Mouse (Mus musculus) heart, adult 9 months (tissue): ENCODE measurements around the gene Bco1.
A peak's percentile ranks its signal among the peaks of the same experiment; 100 is the strongest.

Source experiments
- DNase-seq, 2 experiments: peaks; one replicate each; pipeline ENCODE4 v3.0.0; 2022; ENCODE audit warnings: low spot score in 2 of 2

The Bco1 gene

DNA sequence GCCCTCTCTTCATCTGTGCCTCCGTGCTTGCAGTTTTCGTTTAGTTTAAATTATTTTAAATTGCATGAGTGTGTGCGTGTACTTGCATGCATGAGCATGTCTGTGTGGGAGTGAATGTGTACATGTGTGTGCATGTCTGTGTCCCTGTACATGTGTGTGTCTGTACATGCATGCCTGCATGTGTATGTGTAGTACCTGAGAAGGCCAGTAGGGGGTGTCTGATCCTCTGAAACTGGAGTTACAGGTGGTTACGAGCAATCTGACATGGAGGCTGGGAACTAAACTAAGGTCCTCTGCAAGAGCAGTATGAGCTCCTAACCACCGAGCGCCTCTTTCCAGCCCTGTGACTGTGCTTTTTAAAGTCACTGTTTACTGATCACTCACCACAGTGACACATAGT lies 52.9 kb downstream of the Bco1 start:
- DNase-seq = no peak

DNA sequence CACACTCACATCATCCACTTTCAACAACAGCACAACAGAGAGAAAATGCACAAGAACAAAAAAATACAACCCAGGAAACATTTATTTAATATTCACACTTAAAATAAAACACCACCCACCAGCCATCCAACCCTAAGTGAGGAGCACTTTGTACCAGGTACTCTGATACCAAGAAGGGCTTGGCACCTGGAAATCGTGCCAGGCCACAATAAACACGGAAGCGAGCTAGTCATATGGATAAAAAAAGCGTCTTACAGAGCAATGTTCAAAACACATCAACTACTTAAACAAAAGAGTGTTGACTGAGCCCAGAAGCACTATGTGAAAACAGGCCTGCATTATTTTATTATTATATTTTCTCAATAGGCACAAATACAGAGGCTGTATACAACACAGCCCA lies 60.5 kb downstream of the Bco1 start:
- no peak for DNase-seq

DNA sequence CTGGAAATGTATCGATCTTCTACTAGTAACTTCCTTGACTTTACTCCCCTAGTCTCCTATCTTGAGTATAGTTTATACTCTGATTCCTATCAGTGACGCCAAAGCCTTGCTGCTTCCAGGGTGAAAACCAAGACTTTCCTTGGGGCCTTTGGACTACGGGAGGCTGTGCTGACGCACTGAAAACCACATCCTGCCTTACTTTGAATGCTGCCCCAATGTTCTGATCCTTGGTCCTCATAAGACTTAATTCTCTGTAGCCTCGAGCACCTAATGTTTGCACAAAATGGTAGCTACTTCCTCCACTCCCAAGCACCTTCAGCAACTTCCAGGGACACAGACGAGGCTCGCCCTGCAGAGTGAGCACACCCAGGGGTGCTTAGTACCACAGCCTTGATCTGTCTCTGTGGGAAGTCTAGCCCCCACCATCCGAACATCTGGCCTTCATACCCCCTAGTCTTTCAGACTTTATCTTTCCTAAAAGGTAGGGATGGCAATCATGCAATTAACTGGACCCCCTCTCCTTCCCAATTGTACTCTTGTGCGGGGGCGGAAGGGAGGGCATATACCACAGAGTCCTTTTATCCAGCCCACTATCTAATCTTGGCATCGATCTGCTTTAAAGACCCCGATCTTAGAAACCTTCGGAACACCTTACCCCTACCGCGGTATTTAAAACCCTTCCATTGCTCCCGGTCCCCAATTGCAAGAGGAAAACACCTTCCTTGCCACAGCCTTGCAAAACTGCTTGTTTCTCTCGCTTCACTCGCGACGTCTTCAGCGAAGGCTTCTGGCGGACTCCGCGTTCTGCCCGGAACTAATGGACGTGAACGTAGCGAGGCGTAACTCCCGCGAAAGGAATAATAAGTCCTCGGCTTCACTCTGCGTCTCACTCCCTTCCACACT lies 61.5 kb downstream of the Bco1 start:
- DNase-seq = no peak

DNA sequence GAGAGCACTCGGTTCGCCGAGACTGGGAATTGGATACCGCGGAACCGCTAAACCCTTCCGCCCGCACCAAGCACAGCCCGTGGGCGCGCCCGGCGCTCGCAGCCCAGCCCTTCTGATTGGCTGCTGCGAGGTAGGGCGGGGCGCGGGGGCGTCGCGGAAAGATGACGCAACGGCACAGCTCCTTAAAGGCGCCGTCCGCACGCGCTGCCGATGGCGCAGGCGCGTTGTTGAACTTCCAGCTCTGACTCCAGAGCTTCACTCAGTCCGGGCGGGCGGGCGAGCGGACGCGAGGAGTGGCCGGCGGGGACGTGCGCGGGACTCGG lies 62.1 kb downstream of the Bco1 start:
- DNase-seq = peak; percentile 93 to 96

DNA sequence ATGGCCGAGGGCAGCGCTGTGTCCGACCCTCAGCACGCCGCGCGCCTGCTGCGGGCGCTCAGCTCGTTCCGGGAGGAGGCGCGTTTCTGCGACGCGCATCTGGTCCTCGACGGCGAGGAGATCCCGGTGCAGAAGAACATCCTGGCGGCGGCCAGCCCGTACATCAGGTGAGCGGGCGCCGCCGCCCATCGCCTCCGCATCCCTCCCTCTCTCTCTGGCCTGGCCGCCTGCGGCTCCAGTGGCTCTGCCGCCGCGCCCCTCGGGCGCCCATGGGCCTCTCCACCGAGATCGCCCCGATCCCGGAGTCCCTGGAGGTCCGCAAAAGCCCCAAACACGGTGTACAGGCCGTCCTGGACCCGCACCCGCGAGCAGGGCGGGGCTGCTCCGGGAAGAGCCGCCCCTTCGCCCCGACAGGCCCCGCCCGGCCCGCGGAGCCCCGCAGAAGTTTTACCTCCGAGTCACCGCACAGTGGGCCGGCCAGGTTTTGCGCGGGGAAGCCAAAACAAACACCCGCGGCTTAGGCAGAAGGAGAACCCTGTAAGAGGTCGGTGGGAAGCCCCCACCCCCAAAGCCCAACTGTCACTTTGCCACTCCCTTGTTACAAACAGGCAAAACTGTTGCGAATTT lies 62.6 kb downstream of the Bco1 start, which contains the start of gene Gan:
Gene Gan, plus strand, starts transcription at position 1 of the 627 bp plus-strand sequence.
- DNase-seq = peak; percentile 21 to 28

DNA sequence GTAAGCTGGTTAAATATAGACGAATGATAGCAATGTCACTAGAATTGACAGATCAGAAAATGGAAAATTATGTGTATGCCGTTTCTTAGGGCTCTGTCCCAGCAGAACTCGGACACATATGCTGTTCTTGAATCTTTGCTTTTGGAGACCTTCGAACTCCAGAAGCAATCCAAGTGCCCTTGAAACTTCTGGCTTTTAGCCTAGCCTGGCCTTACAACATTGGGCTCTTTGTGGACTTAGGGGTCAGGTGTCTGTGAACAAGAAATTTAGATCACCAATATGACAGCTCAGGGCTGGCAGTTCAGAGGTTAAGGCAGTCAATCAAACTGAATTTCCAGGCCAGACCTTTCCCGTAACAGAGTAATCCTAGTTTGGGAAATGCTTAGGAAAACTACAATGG lies 63.4 kb downstream of the Bco1 start:
- DNase-seq = no peak

DNA sequence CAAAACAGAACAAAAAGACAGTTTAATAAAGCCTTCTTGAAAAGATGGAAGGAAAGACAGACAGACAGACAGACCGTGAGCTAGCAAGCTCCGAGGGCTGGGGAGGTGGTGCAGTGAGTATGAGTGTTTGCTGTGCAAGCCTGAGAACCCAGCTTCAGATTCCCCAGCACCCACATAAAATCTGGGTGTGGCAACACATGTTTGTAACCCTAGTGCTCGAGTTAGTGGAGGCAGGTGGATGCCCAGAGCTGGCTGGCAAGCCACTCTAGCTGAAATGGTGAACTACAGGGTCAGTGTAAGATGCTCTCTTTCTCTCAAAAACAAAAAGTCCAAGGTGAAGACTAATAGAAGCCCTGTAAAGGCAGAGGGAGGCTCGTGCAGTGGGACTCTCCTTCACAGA lies 69.3 kb downstream of the Bco1 start:
- DNase-seq = no peak

DNA sequence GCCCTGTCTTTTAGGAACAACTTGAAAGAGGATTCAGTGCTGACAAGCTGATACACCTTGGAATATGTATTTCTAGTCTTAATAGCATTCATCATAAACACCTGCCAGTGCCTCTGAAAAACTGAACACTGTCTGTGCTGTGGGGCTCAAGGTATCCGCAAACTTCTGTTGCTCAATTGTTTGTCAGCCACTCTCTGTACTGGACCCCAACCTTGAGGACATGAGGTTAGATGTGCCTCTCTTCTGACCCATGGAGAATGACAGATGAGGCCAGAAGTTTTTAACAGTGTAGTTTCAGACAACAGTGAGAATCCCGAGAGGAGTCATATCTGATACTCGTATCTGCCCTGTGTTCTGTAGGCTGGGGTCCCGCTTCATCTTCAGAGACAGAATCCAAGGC lies 69.9 kb downstream of the Bco1 start:
- DNase-seq = no peak

DNA sequence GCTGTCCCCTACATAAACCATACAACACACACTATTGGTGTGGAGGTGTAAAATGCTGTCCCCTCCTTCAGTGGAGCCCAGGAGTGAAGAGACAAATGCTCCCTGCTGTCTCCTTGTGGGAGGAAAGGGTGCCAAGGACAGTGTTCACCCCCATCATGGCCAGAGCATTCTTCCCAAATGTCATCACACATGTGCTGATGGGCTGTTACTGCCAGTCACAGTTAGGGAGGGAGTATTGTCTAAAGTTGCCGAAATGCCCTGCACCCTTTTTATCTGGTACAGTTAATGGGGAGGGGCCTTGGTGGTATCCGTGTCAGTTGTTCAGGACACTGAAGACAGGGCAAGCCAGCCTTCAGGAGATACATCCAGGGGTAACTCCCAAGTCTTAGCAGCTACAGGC lies 70.9 kb downstream of the Bco1 start:
- no peak for DNase-seq

DNA sequence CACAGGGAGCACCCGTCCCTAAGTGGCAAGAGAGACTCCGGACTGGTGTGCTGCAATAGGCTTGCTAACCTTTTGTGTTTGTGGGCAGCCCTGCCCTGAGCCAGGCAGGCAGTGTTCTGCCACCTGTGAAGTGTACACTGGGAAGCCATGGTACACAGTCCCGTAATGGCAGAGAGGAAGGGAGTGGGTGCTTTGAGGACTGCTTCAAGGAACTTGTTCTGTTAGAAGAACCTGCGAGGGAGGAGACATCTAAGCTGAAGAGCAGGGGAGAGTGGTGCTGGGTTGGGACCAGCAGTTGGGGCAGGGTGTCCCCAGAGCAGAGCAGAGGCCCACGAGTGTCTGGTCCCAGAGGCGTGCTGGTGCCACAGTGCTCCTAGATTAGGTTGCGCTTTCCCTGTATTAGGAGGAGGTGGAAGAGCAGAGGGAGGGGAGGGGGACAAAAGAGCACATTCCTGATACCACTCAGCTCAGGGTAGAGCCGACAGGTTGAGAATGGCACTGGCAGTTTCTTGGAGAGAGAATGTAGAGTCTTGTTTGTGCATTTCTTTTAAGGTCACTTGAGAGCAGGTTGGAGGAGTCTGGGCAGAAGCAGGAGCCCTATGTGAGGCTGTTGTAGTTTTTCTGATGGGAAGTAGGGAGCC lies 71.7 kb downstream of the Bco1 start:
- no peak for DNase-seq

DNA sequence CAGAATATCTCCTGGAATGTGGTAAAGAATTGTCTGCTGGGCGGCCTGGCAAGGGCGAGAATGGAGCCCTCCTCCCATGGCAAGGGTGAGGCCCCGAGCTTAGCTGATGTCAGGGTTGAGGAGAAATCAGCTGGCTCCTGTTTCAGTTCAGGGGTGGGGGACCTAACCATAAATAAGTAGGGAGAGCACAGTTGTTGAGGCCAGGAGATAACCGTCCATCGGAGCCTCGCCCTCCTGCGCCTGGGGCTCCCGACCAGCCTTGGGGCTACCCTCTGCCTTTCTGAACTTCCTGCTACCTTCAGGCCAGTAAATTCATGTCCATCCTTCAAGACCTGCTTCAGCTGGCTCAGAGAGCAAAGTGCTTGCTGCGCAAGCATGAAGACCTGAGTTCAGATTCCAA lies 72.7 kb downstream of the Bco1 start:
- DNase-seq = no peak

DNA sequence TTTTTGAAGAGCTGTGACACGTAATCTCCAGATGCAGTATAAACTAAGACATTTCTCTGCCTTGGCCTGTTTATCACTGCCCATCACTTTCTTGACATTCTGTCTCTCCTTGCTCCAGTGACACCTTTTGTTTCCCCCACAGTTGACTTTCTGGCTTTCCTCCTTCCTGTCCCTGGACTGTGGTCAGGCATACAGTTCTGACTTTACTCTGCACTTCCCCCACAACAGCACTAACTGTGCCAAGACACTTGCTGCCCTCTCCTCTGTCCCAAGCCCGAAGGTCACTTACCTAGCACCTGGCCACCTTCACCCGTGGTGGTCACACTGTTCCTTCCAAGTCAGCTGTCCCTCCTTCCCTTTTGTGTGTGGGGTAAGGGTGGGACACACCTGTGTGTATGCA lies 76.2 kb downstream of the Bco1 start:
- DNase-seq = no peak

DNA sequence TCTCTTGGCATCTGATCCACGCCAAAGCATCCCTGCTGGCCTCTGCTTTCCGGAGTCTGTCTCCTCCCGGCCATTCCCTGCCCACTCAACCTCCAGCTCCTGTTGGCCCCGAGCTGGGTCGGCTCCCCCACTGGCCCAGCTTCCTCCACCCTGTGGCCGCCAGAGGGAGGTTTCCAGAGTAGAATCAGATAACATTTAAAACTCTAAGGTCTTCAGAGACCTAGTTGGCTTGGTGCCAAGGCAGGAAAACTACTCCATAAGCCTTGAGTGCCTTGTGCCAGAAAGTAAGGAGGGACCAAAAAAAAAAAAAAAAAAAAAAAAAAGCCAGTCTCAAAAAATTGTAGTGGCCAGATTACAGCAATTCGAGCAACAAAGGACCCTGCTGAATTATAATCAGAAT lies 77.2 kb downstream of the Bco1 start:
- DNase-seq = peak; percentile 49 to 54

DNA sequence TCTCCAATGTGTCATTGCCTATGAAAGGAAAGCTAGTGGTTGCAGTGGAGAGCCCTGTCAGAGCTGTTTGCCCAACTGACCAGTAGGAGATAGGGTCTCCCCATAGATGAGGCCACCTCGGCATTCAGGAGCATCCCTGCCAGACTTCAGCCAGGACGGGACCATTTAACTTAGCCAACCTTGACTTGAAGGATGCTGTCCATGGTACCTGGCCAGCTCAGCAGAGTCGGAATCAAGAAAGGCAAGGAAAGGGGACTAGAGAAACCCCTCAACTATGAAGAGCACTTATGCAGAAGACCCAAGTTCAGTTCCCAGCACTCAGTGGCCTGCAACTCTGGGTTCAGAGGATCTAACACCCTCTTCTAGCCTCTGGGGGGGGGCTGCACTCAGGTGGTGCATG lies 78.0 kb downstream of the Bco1 start:
- no peak for DNase-seq

DNA sequence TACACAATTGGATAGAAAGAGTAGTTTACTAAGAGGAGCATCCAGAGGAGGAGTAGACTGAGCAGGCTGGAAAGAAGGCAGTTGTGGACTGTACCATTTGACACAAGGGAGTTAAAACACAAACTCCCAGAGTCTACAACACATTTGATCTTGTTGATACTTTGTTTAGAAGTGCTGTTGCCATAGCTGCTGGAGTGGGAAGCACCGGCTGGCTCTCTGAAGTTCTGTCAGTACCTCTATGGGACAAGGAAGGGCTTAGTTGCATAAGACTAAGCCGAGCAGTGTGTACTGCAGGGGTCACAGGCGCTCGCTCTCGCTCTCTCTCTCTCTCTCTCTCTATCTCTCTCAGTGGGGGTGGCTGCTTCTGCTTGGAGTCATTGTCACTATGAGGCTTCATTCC lies 78.9 kb downstream of the Bco1 start:
- no peak for DNase-seq

DNA sequence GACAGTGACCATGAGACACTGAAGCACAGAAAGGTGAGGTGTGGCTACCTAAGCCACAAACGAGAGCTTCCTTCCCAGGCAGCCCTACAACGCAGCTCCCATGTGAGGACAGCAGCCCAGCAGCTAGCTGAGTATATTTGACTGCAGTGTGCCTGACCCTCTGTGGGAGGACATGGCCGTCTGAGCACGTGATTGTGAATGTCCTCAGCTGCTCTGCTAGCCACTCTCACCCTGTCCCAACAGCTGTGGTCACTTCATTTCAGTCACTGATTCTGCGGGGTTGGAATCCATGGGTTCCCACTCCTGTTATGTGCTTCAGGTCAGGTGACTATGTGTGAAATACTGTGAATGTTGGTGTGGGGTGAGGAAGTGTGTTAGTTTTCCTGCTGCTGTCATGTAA lies 80.7 kb downstream of the Bco1 start:
- DNase-seq = no peak

DNA sequence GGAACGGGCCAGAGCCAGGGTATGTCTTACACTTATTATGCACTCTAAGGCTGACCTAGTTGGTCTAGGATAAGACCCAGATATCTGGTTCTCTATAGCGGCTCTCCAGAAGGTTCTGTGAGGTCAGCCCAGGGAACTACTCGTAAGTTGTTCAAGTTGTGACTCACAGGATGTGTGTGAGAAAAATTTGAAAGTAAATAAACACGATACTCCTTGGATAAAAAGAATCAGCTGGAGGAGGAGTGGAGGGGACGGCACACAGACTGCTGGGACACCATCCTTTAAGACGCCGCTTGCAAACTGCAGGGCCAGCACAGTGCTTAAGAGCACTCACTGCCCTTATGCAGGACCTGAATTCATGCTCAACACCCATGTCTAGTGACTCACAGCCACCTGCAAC lies 81.6 kb downstream of the Bco1 start:
- DNase-seq = no peak

DNA sequence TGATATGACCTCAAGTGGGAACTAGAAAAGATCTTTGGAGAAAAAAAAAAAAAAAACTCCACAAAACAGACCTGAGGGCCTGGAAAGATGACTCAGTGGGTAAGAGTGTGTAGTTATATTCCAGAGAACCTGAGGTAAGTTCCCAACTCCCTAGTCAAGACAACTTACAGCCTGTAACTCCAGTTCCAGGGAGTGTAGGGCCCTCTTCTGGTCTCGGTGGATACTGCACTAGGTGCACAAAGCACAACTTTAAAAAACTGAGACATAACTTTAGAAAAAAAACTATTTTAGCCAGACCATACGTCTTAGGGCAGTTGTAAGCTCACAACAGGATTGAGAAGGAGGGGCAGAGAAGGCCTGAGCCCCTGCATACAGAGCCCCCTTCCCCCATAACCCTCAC lies 82.4 kb downstream of the Bco1 start:
- no peak for DNase-seq

DNA sequence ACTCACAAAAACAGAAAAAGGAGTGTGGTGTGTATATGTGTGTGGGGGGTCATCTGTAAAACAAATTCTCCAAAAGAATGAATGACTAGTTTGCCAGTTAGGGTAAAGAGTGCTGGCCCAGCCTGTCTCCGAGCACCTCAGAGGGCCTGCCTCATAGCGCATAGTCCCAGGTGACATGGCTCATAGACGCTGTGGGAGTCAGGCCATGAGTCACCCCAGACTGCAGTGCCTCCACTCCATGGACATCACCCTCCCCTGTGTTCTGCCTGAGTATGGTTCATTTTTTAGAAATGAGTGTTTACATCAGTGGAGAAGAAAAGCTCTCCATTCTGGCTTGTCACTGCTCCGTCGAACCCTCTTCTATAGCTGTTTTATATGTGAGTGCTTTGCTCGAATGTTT lies 83.0 kb downstream of the Bco1 start:
- no peak for DNase-seq

DNA sequence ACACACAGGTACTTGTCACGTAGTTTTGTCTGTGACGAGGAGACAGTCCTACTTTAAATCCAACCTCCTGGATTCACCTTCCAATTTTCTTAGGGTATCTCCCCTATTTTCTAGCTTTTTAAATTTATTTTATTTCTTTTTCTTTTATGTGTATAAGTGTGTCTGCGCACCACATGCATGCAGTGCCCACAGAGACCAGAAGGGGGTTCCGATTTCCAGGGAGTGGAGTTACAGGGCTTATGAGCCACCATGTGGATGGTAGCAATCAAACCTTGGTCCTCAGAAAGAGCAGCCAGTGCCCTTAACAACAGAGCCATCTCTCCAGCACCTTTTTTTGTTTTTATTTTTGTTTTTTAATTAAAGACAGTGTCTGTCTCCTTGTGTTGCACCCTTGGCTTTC lies 87.1 kb downstream of the Bco1 start:
- no peak for DNase-seq
